Comparison of ENCODE assay signal across 8 mouse cellular contexts in the genomic region with DNA sequence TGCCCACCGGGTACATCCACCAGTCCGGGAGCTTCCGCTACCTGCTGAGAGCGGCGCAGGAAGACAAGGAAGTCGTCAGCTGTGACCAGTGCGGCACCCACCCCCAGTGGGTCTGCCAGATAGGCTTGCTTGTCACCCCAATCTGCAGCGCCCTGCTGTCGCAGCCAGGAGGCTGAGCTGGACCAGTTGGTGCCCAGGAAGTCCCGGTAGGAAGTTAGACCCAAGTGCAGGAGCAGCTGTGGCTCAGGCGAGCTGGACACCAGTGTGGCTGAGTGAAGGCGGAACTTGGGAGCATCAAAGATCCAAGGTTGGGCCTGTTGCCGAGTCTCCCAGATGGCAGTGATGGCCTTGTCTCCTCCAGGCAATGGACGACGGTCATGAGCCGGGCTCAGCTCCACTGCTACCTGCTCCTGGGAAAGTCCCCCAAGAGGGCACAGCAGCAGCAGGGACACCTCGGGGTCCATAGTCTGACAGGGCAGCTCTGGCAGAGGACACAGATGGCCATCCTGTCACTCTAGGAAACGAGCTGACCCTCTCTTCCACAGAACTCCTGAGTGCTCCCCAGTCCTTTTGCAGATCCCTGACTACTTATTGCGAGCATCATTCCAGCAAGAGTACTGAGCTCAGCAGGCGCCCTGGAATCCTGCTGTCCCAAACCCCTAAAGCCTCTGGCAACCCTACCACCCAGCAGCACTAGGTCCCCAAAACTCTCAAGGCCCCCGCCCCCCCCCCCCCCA. TPM values are rescaled to one million over a fixed set of nuclear protein-coding genes. Genes with fewer than 3 reads are reported as not detected.
A peak's percentile ranks its signal among the peaks of the same experiment; 100 is the strongest.
DNase-seq lines count a peak whose midpoint lies in the region; ATAC-seq and TF ChIP-seq lines count a peak whose summit lies in the region.

No protein-coding gene starts in this region.

- peak overlapping the region; percentile 42 for H3K4me3 ChIP-seq in lung, adult 2 months (replicated peaks; ENCODE audit: extremely low read depth, low read depth, low read length)
- H3K4me3 ChIP-seq in brown adipose tissue, adult 24 weeks (ENCODE audit: insufficient read depth, low read depth, low read length) = peak overlapping the region; percentile 53
- peak overlapping the region; percentile 52 to 68 for H3K4me3 ChIP-seq in heart, embryonic 14.5 days (ENCODE audit: control insufficient read depth in 1 of 2, insufficient read depth in 1 of 2, low read depth in 1 of 2, low read length in 2 of 2)
- peak overlapping the region; percentile 67 for H3K4me3 ChIP-seq in liver, embryonic 15.5 days (replicated peaks)

- H3K4me2 ChIP-seq in heart, embryonic 14.5 days (ENCODE audit: low read length) = peak overlapping the region; percentile 91
- peak overlapping the region; percentile 92 for H3K4me2 ChIP-seq in liver, embryonic 15.5 days

- peaks cover 27% of the 10 kb centered on the region for H3K36me3 ChIP-seq in heart, embryonic 14.5 days (ENCODE audit: control insufficient read depth, insufficient read depth, low read length)
- peaks cover 31% of the 10 kb centered on the region for H3K36me3 ChIP-seq in liver, embryonic 15.5 days (replicated peaks)

- no peak for TF ChIP-seq POLR2A in lung, adult 2 months (IDR thresholded peaks at IDR 0.05; ENCODE audit: borderline replicate concordance, extremely low read depth, low read depth, low read length)

- H3K4me1 ChIP-seq in lung, adult 2 months (ENCODE audit: control insufficient read depth, insufficient read depth, low read length) = peaks cover 19% of the 10 kb centered on the region
- peaks cover 13% of the 10 kb centered on the region for H3K4me1 ChIP-seq in brown adipose tissue, adult 24 weeks (ENCODE audit: control insufficient read depth, insufficient read depth, insufficient read length, low read length)
- H3K4me1 ChIP-seq in heart, embryonic 14.5 days (ENCODE audit: control insufficient read depth in 2 of 2, insufficient read depth in 2 of 2, low read length in 2 of 2) = peaks cover 18 to 35% of the 10 kb centered on the region in 2 experiments
- H3K4me1 ChIP-seq in liver, embryonic 15.5 days (replicated peaks) = peaks cover 49% of the 10 kb centered on the region

- DNase-seq in lung, adult 2 months = no peak
- DNase-seq in lung, postnatal 14 days = no peak
- no peak for DNase-seq in left cerebral cortex, adult 8-10 months (ENCODE audit: low spot score in 2 of 2)
- no peak for DNase-seq in natural killer cell, adult 2 months (ENCODE audit: low spot score in 2 of 2)

- no peaks in the 10 kb centered on the region for H3K9me3 ChIP-seq in heart, embryonic 14.5 days (ENCODE audit: control insufficient read depth, low read length)
- H3K9me3 ChIP-seq in liver, embryonic 15.5 days (replicated peaks) = no peaks in the 10 kb centered on the region

- H3K27me3 ChIP-seq in heart, embryonic 14.5 days (ENCODE audit: control insufficient read depth, insufficient read depth, low read length) = no peaks in the 10 kb centered on the region
- H3K27me3 ChIP-seq in liver, embryonic 15.5 days = no peaks in the 10 kb centered on the region

- no peak overlapping the region for H3K27ac ChIP-seq in brown adipose tissue, adult 24 weeks (replicated peaks; ENCODE audit: low read depth, low read length)
- H3K27ac ChIP-seq in heart, embryonic 14.5 days (replicated peaks in 1 of 2; ENCODE audit: control insufficient read depth in 1 of 2, insufficient read depth in 1 of 2, low read depth in 2 of 2, low read length in 2 of 2) = peak overlapping the region in 1 of 2 experiments; percentile 87; a peak in 2 of 4 replicates
- peak overlapping the region; percentile 67 for H3K27ac ChIP-seq in liver, embryonic 15.5 days (replicated peaks)

- H3K9ac ChIP-seq in heart, embryonic 14.5 days (ENCODE audit: low read length) = peak overlapping the region; percentile 88
- peak overlapping the region; percentile 67 for H3K9ac ChIP-seq in liver, embryonic 15.5 days

- no peak for TF ChIP-seq CTCF in lung, adult 2 months (IDR thresholded peaks at IDR 0.05; ENCODE audit: insufficient read depth, low read length)

- ATAC-seq in heart, embryonic 14.5 days (ENCODE audit: insufficient number of reproducible peaks, insufficient read depth, low FRiP score, low read depth) = no peak
- ATAC-seq in liver, embryonic 15.5 days (ENCODE audit: insufficient read depth) = no peak
- ATAC-seq in erythroid progenitor cell, adult 5-6 weeks (replicated peaks; ENCODE audit: low FRiP score, poor library complexity, severe bottlenecking) = no peak

- 39% methylated on average over 21 of the region's 21 CpGs for WGBS in lung, adult 2 months
- WGBS in heart, embryonic 14.5 days = 42% methylated on average over 20 of the region's 21 CpGs
- WGBS in liver, embryonic 15.5 days (ENCODE audit: insufficient replicate concordance) = 46% methylated on average over 20 of the region's 21 CpGs

RNA-seq across cellular contexts. Expression of gene Nudt22, which starts 0.5 kb away (rescaled TPM):
- polyA plus RNA-seq in lung, adult 2 months (2012; rRNA removed) = 27.5 and 29.9 TPM in 2 replicates
- 10.9 and 11.7 TPM in 2 replicates for polyA plus RNA-seq in brown adipose tissue, adult 24 weeks (2012; ENCODE audit: insufficient read depth, insufficient read length, missing spikeins)
- 29.7 and 31.8 TPM in 2 replicates for polyA plus RNA-seq in heart, embryonic 14.5 days (2014; fragmentation: Nextera tagmentation; extraction: Ambion mirVana)
- 9.5 and 10.4 TPM in 2 replicates for polyA plus RNA-seq in liver, embryonic 15.5 days (2015; fragmentation: Nextera tagmentation; extraction: Ambion mirVana)
- total RNA-seq in erythroid progenitor cell, adult 5-6 weeks (2015; ENCODE audit: low replicate concordance) = 4.2 and 10.1 TPM in 2 replicates
- total RNA-seq in erythroid progenitor cell, adult 5-6 weeks (2017; ENCODE audit: low replicate concordance) = 0.26 and 3.9 TPM in 2 replicates
- total RNA-seq in left cerebral cortex, adult 8-10 months (2022) = 10 to 100 TPM; 13.8 to 17.0 (median 16.2) TPM

RNA-seq across cellular contexts. Expression of gene Trpt1, which starts 0.5 kb away (rescaled TPM):
- polyA plus RNA-seq in lung, adult 2 months (2012; rRNA removed) = 15.1 and 15.6 TPM in 2 replicates
- polyA plus RNA-seq in brown adipose tissue, adult 24 weeks (2012; ENCODE audit: insufficient read depth, insufficient read length, missing spikeins) = 15.0 and 19.3 TPM in 2 replicates
- polyA plus RNA-seq in heart, embryonic 14.5 days (2014; fragmentation: Nextera tagmentation; extraction: Ambion mirVana) = 20.0 and 22.0 TPM in 2 replicates
- 1.6 and 2.3 TPM in 2 replicates for polyA plus RNA-seq in liver, embryonic 15.5 days (2015; fragmentation: Nextera tagmentation; extraction: Ambion mirVana)
- not detected in 2 replicates for total RNA-seq in erythroid progenitor cell, adult 5-6 weeks (2015; ENCODE audit: low replicate concordance)
- not detected in 2 replicates for total RNA-seq in erythroid progenitor cell, adult 5-6 weeks (2017; ENCODE audit: low replicate concordance)
- total RNA-seq in left cerebral cortex, adult 8-10 months (2022) = 10 to 100 TPM; 20.2 to 25.3 (median 21.3) TPM

RNA-seq across cellular contexts. Expression of gene Dnajc4, which starts 3.1 kb away (rescaled TPM):
- 36.9 and 38.9 TPM in 2 replicates for polyA plus RNA-seq in lung, adult 2 months (2012; rRNA removed)
- polyA plus RNA-seq in brown adipose tissue, adult 24 weeks (2012; ENCODE audit: insufficient read depth, insufficient read length, missing spikeins) = 70.0 and 78.9 TPM in 2 replicates
- 40.0 and 42.9 TPM in 2 replicates for polyA plus RNA-seq in heart, embryonic 14.5 days (2014; fragmentation: Nextera tagmentation; extraction: Ambion mirVana)
- 10.2 and 10.9 TPM in 2 replicates for polyA plus RNA-seq in liver, embryonic 15.5 days (2015; fragmentation: Nextera tagmentation; extraction: Ambion mirVana)
- total RNA-seq in erythroid progenitor cell, adult 5-6 weeks (2015; ENCODE audit: low replicate concordance) = 11.5 TPM in 1 of 2 replicates, not detected in the other
- total RNA-seq in erythroid progenitor cell, adult 5-6 weeks (2017; ENCODE audit: low replicate concordance) = 2.2 and 2.6 TPM in 2 replicates
- 10 to 100 TPM; 27.0 to 32.6 (median 29.7) TPM for total RNA-seq in left cerebral cortex, adult 8-10 months (2022)

RNA-seq across cellular contexts. Expression of gene Vegfb, which starts 8.0 kb away (rescaled TPM):
- 30.1 and 35.3 TPM in 2 replicates for polyA plus RNA-seq in lung, adult 2 months (2012; rRNA removed)
- polyA plus RNA-seq in brown adipose tissue, adult 24 weeks (2012; ENCODE audit: insufficient read depth, insufficient read length, missing spikeins) = 255 and 283 TPM in 2 replicates
- polyA plus RNA-seq in heart, embryonic 14.5 days (2014; fragmentation: Nextera tagmentation; extraction: Ambion mirVana) = 141 and 153 TPM in 2 replicates
- polyA plus RNA-seq in liver, embryonic 15.5 days (2015; fragmentation: Nextera tagmentation; extraction: Ambion mirVana) = 15.5 and 15.6 TPM in 2 replicates
- 13.7 and 22.2 TPM in 2 replicates for total RNA-seq in erythroid progenitor cell, adult 5-6 weeks (2015; ENCODE audit: low replicate concordance)
- total RNA-seq in erythroid progenitor cell, adult 5-6 weeks (2017; ENCODE audit: low replicate concordance) = 0.98 and 4.1 TPM in 2 replicates
- total RNA-seq in left cerebral cortex, adult 8-10 months (2022) = 100 to 1,000 TPM in 3 of 4 experiments, 10 to 100 TPM in 1; 98.9 to 107 (median 104) TPM

RNA-seq across cellular contexts. Expression of gene Fkbp2, which starts 15.1 kb away (rescaled TPM):
- polyA plus RNA-seq in lung, adult 2 months (2012; rRNA removed) = 42.3 and 51.3 TPM in 2 replicates
- 126 and 133 TPM in 2 replicates for polyA plus RNA-seq in brown adipose tissue, adult 24 weeks (2012; ENCODE audit: insufficient read depth, insufficient read length, missing spikeins)
- 64.2 and 65.1 TPM in 2 replicates for polyA plus RNA-seq in heart, embryonic 14.5 days (2014; fragmentation: Nextera tagmentation; extraction: Ambion mirVana)
- polyA plus RNA-seq in liver, embryonic 15.5 days (2015; fragmentation: Nextera tagmentation; extraction: Ambion mirVana) = 88.3 and 101 TPM in 2 replicates
- 38.1 and 93.3 TPM in 2 replicates for total RNA-seq in erythroid progenitor cell, adult 5-6 weeks (2015; ENCODE audit: low replicate concordance)
- total RNA-seq in erythroid progenitor cell, adult 5-6 weeks (2017; ENCODE audit: low replicate concordance) = 31.0 and 34.9 TPM in 2 replicates
- total RNA-seq in left cerebral cortex, adult 8-10 months (2022) = 100 to 1,000 TPM in 2 of 4 experiments, 10 to 100 TPM in 2; 79.1 to 129 (median 98.4) TPM
